Mouse (Mus musculus): ENCODE measurements around the gene Ago1.

Gene Ago1

DNA sequence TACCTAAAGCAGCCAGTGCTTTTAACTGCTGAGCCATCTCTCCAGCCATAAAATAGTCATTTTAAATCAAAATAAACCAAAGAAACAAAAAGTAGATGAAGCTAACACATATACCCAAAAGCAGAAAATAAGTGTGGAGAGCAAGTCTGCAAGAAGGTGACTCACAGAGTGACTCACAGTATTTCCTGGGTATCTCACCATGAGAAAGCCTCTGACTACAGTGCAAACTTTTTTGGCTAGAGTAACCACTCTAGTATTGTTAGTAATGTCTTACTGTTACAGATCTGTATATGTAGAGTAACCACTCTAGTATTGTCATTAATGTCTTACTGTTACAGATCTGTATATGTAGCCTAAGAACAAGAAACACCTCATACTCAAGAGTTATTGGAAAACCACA lies 52.7 kb downstream of the Ago1 start:
- DNase-seq (ENCODE audit: extremely low spot score, low spot score) = no peak

DNA sequence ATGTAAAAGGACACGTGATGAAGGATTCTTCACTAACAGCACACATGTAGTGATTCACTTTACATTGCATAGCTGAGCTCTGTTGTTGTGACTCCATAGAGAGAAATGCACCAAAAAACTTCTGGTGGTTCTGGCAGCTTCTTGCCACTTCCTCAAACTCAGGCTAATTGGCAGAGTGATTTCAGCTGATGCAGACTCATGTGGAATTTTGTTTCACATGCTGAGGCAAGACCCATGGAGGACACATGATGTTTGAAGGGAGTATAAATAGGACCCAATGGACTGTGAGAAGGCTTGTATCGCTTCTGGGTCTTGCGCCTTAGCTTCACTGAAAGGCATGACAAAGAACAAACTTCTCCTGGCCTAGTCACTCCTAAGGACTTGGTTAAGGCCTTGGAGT lies 55.9 kb downstream of the Ago1 start:
- DNase-seq (ENCODE audit: extremely low spot score, low spot score) = no peak
